In genomic region chrX:23328116-23328515, GRCm38 (mm10) we compare ENCODE assay signal across 9 mouse cellular contexts. TPM values are rescaled to one million over a fixed set of nuclear protein-coding genes. Genes with fewer than 3 reads are reported as not detected.
DNase-seq lines count a peak whose midpoint lies in the region; ATAC-seq lines count a peak whose summit lies in the region.
"Had no signal": no experiment of that assay in that cellular context is flagged by ENCODE, and none has a peak within 500 bp of the region (broad histone marks: within the 10 kb centered on the region; RNA-seq: fewer than 3 reads in every experiment).

No protein-coding gene starts in this region.

- H3K27ac ChIP-seq in intestine, embryonic 14.5 days (ENCODE audit: low read depth) = no peak overlapping the region
- no peak overlapping the region for H3K27ac ChIP-seq in intestine, embryonic 16.5 days (ENCODE audit: low read length)
- H3K27ac ChIP-seq: limb, embryonic 15.5 days had no signal

- H3K9me3 ChIP-seq in intestine, embryonic 14.5 days (ENCODE audit: control insufficient read depth, low read length) = no peaks in the 10 kb centered on the region
- no peaks in the 10 kb centered on the region for H3K9me3 ChIP-seq in intestine, embryonic 16.5 days (ENCODE audit: control insufficient read depth, low read length)
- H3K9me3 ChIP-seq: limb, embryonic 15.5 days had no signal

- H3K4me2 ChIP-seq in intestine, embryonic 14.5 days (ENCODE audit: low read length) = no peak overlapping the region
- H3K4me2 ChIP-seq in intestine, embryonic 16.5 days (ENCODE audit: low read depth, low read length) = no peak overlapping the region
- H3K4me2 ChIP-seq: limb, embryonic 15.5 days had no signal

- H3K4me1 ChIP-seq in intestine, embryonic 14.5 days (replicated peaks; ENCODE audit: control insufficient read depth, insufficient read depth, low read length) = no peaks in the 10 kb centered on the region
- no peaks in the 10 kb centered on the region for H3K4me1 ChIP-seq in intestine, embryonic 16.5 days (ENCODE audit: control insufficient read depth, insufficient read depth, low read length)
- H3K4me1 ChIP-seq: limb, embryonic 15.5 days had no signal

- no peak overlapping the region for H3K4me3 ChIP-seq in intestine, embryonic 14.5 days (ENCODE audit: low read depth, low read length)
- H3K4me3 ChIP-seq in intestine, embryonic 16.5 days (ENCODE audit: low read length) = no peak overlapping the region
- H3K4me3 ChIP-seq: limb, embryonic 15.5 days had no signal

- no peaks in the 10 kb centered on the region for H3K36me3 ChIP-seq in intestine, embryonic 14.5 days (ENCODE audit: control insufficient read depth, insufficient read depth, low read length)
- H3K36me3 ChIP-seq in intestine, embryonic 16.5 days (ENCODE audit: control insufficient read depth, insufficient read depth, low read length) = no peaks in the 10 kb centered on the region
- H3K36me3 ChIP-seq: limb, embryonic 15.5 days had no signal

- no peaks in the 10 kb centered on the region for H3K27me3 ChIP-seq in intestine, embryonic 14.5 days (replicated peaks; ENCODE audit: control insufficient read depth, insufficient read depth, low read length)
- H3K27me3 ChIP-seq in intestine, embryonic 16.5 days (replicated peaks; ENCODE audit: control insufficient read depth, insufficient read depth, low read length) = no peaks in the 10 kb centered on the region
- H3K27me3 ChIP-seq: limb, embryonic 15.5 days had no signal

- ATAC-seq in intestine, embryonic 14.5 days (replicated peaks; ENCODE audit: low FRiP score, low TSS enrichment, low read depth) = no peak
- ATAC-seq in intestine, embryonic 16.5 days = no peak

- 89% methylated on average over 1 of the region's 1 CpGs for WGBS in intestine, embryonic 14.5 days
- 61% methylated on average over 1 of the region's 1 CpGs for WGBS in intestine, embryonic 16.5 days

- DNase-seq in intestine, embryonic 14.5 days (ENCODE audit: low spot score) = peak; percentile 52
- peak; percentile 15 for DNase-seq in thymus, postnatal 4 days
- DNase-seq in thymus, postnatal 14 days = no peak
- DNase-seq in embryo, embryonic 9.5 days (ENCODE audit: extremely low spot score) = peak; percentile 2
- DNase-seq in thymus, postnatal 36 days = no peak
- DNase-seq in cerebellum, postnatal 4 days (ENCODE audit: low spot score in 2 of 2) = no peak
- DNase-seq: heart, adult 11 months had no signal

- no peak overlapping the region for H3K9ac ChIP-seq in intestine, embryonic 14.5 days (ENCODE audit: low read length)
- no peak overlapping the region for H3K9ac ChIP-seq in intestine, embryonic 16.5 days (ENCODE audit: low read depth, low read length)
- H3K9ac ChIP-seq: limb, embryonic 15.5 days had no signal

RNA-seq across cellular contexts. Expression of gene Klhl13, which starts 36.8 kb away (rescaled TPM):
- 43.3 and 55.0 TPM in 2 replicates for polyA plus RNA-seq in intestine, embryonic 14.5 days (2014; fragmentation: Nextera tagmentation; extraction: Ambion mirVana)
- 40.3 and 42.6 TPM in 2 replicates for polyA plus RNA-seq in intestine, embryonic 16.5 days (2015; fragmentation: Nextera tagmentation; extraction: Ambion mirVana)

Comparison
In these comparisons a context has a peak if more than half of its experiments do, and no peak if none do; other contexts are left out.
1. DNase-seq: peak in intestine, embryonic 14.5 days (single experiment), thymus, postnatal 4 days (single experiment) and embryo, embryonic 9.5 days (single experiment); none in thymus, postnatal 14 days (single experiment), thymus, postnatal 36 days (0 of 2) and cerebellum, postnatal 4 days (0 of 2).